Mouse (Mus musculus): Measurements from ENCODE around the gene Nr2f6.
"Not testable (repeated sequence)": the region's sequence is repeated elsewhere in the genome, so short reads cannot be mapped to it uniquely, and the experiment has no call there.

Gene Nr2f6

GRCm38 (mm10) chr8:71366771-71367528 is 14.8 kb downstream of the Nr2f6 start, which contains the start of gene Use1:
TSS of gene Use1 (plus strand) at chr8:71366848.
- DNase-seq = peak; percentile 89 to 93

DNA sequence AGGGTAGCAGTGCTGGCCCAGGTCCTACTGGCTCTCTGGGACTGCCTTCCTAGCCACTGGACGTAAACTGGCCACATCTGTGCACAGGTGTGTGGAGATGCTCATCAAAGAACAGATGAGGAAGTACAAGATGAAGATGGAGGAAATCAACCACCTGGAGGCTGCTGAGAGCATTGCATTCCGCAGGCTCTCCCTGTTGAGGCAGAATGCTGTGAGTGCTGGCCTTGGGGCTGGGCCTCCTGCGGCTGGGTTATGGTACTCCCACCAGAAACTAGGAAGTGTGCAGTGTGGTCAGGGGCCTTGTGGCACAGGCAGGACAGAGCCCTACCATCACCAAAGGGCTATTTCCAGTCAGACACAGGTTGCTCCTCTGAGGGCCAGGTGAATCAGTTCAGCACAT is 23.7 kb downstream of the Nr2f6 start:
- DNase-seq = no peak

GRCm38 (mm10) chr8:71351520-71351919 is 30.2 kb downstream of the Nr2f6 start:
- DNase-seq = no peak

GRCm38 (mm10) chr8:71351117-71351516 is 30.6 kb downstream of the Nr2f6 start:
- no peak for DNase-seq

DNA sequence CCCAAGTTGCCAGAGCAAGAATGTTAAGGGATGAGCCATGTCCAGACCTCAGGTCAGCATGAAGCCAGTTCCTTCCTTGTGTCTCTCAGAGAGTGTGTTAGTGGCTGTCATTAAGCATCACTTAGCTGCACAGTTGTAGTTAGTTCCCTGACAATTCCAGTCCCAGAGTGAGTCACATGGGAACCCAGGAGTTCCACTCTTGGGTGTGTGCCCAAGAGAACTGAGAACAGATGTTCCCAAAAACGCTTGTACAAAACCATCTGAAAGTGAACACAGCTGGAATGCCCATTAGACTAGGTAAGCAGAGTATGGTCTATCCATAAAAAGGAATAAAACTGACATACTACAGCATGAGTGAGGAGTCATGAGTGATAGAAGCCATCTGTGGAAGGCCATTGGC is 35.2 kb downstream of the Nr2f6 start:
- DNase-seq = no peak

GRCm38 (mm10) chr8:71340625-71341024 is 41.1 kb downstream of the Nr2f6 start:
- peak; percentile 45 to 48 for DNase-seq

DNA sequence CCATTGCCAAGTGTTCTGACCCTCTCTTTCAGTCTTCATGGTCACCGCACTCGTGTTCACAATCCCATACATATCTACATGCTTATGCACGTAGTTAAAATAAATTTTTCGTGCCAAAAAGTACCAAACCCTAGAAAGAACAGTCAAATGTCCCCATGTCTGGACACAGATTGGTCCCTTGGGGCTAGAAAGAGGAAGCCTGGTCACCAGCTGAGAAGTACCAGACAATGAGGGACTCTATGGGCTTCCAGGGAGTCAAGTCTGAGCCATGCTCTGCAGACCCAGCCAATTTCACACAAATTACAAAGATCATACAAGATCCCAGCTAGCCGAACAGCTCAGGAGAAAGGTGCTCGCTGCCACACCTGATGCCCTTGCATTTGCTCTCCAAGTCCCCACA is 43.9 kb downstream of the Nr2f6 start:
- not testable (repeated sequence) for DNase-seq

GRCm38 (mm10) chr8:71324848-71325247 is 56.9 kb downstream of the Nr2f6 start:
- peak; percentile 22 to 27 for DNase-seq
